Mouse (Mus musculus) lung, adult 2 months (tissue): ENCODE measurements around the gene Hmcn1. TPM values are rescaled to one million over a fixed set of nuclear protein-coding genes. Genes with fewer than 3 reads are reported as not detected.
A peak's percentile ranks its signal among the peaks of the same experiment; 100 is the strongest.

Experiments
- DNase-seq: peaks from one replicate; pipeline ENCODE4 v3.0.0; 2022
- H3K4me1 ChIP-seq: fragments of 200-500 bp; 2 replicates; pipeline ENCODE4 v1.6.1; 2011; ENCODE audit warnings: low read length; ENCODE audit not compliant: control insufficient read depth, insufficient read depth
- H3K4me3 ChIP-seq: fragments of 200-500 bp; replicated peaks from 2 replicates; pipeline ENCODE3; 2011; ENCODE audit warnings: low read depth, mild to moderate bottlenecking, control low read depth, low read length; ENCODE audit errors: extremely low read depth
- CTCF ChIP-seq: fragments of 200-500 bp; IDR thresholded peaks from 2 replicates; pipeline ENCODE4 v1.5.1; 2011; ENCODE audit warnings: mild to moderate bottlenecking, low read length, control low read depth; ENCODE audit not compliant: insufficient read depth
- POLR2A ChIP-seq: fragments of 200-500 bp; IDR thresholded peaks from 2 replicates; pipeline ENCODE4 v1.6.1; 2011; ENCODE audit warnings: low read depth, mild to moderate bottlenecking, control low read depth, low read length, borderline replicate concordance; ENCODE audit errors: extremely low read depth
- WGBS: fragments of 180-500 bp; shearing (Covaris S2); methylation state at CpG from one replicate; pipeline ENCODE4 v1.1.7; 2018; 5-methylcytosine and 5-hydroxymethylcytosine counted together
- polyA plus RNA-seq: library from polyadenylated mRNA; depleted of rRNA; stranded (reverse); fragments of >200 nt; gene quantifications from 2 replicates; pipeline ENCODE4 v1.2.3, GENCODE M21; 2012

The Hmcn1 gene
- polyA plus RNA-seq, 1 experiment: 72.0 TPM

DNA sequence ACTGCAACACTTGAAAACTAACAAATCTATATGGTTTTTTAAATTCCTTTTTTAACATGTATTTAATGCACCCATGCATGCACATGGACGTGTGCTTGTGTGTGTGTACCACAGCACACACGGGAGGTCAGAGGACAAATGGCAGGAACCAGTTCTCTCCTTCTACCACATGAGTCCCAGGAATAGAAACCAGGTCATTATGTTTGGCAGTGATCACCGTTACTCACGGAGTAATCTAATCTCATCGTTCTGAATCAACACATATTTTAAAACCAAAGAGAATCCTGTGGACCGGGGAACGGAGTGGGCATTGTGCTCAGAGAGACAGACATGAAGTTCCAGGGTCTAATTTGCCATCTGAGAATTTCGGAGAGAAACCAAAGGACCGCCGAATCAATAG lies 38.3 kb upstream of the Hmcn1 start:
- 71% methylated on average over 10 of the region's 10 CpGs for WGBS
- DNase-seq: no peak
- TF ChIP-seq POLR2A: no peak
- no peak for TF ChIP-seq CTCF
- H3K4me1 ChIP-seq: peaks cover 8% of the 10 kb centered on the region
- H3K4me3 ChIP-seq: no peak overlapping the region

DNA sequence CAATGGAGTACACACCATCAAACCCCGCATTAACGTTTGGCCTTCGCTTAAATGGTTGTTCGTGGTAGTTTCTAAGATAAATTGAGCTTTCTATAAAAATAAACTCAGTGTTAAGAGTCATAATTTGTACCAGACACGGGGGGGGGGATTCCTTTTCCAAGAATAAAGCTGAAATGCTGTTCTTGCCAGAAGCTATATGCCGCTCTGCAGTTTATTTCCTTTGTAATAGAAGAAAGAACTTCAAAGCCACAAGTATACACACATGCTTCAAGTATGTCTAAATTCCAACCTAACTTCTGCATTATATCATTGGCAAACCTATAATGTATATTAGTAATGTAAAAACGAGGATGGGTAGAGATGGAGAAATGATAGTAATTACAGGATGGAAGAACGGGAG lies 37.9 kb upstream of the Hmcn1 start:
- Histone ChIP-seq H3K4me1 (peaks cover 4% of the 10 kb centered on the region; the same call in 1 of the 2 replicates), H3K4me3 (no peak overlapping the region)
- 70% methylated on average over 8 of the region's 8 CpGs for WGBS
- TF ChIP-seq CTCF (no peak), POLR2A (no peak)
- DNase-seq: no peak

DNA sequence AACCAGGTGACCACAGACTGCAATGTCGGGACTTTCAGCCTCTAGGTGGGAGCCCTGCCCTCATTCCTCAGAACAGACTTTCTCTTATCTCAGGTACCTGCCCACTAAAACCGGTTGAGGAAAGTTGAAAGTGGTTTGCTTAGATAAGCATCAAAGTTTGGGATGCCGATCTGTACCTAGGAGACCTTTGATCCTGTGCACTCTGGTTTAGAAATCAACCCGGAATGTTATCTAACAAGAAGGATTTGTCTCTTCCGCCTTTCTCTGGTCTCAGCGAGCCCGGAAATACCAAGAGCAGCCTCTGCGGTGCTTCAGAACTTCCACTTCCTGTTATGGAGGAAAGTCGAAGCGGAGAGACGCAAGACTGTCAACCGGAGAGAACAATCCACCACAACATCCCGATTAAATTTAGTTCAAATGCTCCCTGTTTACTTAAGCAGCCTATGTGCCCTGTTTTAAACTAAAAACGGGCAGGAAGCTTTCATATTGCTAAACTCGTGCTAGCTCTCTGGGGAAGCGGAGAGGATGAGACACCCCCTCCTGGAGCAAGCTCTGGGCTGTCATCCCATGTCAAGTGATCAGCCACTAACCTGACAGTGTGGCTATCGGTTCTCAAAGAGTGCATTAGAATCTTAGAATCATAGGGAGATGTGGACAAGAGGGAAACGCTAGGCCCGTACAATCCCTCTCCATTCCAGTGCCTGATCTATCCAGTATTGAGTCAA lies 32.0 kb upstream of the Hmcn1 start:
- no peak for DNase-seq
- Histone ChIP-seq H3K4me1 (peaks cover 2% of the 10 kb centered on the region), H3K4me3 (peak overlapping the region; percentile 21)
- 43% methylated on average over 19 of the region's 19 CpGs for WGBS
- TF ChIP-seq CTCF: no peak
- TF ChIP-seq POLR2A: no peak

DNA sequence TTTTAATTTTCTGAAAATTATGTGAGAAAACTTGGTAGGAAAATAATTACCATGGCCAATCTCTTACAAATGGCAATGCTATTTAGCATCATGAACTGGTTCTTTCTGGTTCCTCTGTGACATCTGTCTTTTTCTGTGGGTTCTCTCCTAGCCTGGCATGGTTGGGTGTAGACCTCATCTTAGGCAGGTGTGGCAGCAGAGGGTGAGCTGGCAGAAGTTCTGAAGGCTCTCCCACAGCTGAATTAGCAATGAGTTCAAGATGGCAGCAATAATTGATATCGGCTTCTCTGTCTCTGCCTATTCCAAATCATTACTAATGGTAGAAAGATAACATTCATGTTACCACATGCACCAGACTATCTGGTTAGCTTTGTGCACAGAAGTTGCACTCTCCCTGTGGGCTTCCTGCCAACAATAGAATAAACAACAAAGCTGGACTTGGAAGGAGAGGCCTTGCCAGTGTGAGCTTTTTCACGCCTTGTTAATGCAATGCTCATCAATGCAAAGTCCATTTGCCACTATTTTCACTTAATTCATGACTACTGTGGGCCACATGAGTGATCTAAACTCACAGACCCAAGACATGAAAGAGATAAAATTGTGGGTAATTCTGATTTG lies 26.1 kb upstream of the Hmcn1 start:
- TF ChIP-seq CTCF (no peak), POLR2A (no peak)
- DNase-seq: no peak
- 54% methylated on average over 2 of the region's 2 CpGs for WGBS
- H3K4me1 ChIP-seq: peaks cover 2% of the 10 kb centered on the region; the same call in 1 of the 2 replicates
- no peak overlapping the region for H3K4me3 ChIP-seq

DNA sequence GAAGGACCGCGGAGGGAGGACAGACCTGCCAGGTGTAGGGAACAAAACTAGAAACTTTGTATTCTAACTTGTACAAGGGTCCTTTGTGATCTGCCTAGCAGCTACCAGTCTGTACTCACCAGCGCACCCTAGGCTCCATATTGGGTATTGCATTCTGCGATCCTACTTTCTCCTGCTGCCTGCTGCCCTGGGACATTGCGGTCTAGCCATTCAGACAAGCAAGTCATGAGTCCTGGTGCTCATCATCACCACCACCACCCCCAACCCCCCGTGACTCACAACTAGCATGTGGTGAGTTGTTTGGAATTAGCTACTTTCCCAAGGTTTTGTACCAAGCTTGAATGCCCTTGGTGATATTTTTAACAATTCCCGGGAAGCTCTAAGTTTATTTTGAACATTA lies 17.8 kb upstream of the Hmcn1 start:
- H3K4me3 ChIP-seq: no peak overlapping the region
- WGBS: 27% methylated on average over 7 of the region's 7 CpGs
- peak; percentile 73 for DNase-seq
- H3K4me1 ChIP-seq: no peaks in the 10 kb centered on the region
- TF ChIP-seq CTCF (peak; percentile 85), POLR2A (no peak)

DNA sequence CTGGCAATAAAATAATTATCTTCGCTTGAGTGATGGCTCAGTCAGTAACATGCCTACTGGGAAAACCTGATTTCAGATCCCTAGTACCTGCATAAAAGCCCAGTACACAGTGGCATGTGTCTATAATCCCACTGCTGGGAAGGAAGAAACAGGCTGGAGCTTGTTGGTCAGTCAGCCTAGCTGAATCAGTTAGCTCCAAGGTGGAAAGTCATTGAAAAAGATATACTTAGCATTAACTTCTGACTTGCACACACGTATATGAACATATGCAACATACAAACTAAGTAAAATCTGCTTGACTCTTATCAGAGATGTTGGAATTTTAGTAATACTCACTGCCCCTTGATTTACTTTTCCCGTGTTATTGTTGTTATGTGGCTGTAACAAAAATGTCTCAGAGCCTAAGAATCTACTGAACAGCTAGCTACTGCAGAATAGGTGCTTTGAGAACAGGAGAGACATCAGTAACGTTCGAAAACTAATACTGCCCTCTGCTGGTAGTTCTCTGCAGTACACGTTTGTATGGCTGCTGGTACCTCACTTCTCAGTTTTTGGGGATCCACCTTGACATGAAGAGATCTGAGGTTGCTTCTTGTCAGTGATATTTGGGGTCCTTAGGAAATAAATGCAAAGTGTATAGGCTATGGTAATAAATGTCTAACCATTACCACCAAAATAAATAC lies 16.0 kb upstream of the Hmcn1 start:
- 31% methylated on average over 6 of the region's 6 CpGs for WGBS
- Histone ChIP-seq H3K4me1 (no peaks in the 10 kb centered on the region), H3K4me3 (no peak overlapping the region)
- TF ChIP-seq CTCF (peak; percentile 34), POLR2A (no peak)
- no peak for DNase-seq

DNA sequence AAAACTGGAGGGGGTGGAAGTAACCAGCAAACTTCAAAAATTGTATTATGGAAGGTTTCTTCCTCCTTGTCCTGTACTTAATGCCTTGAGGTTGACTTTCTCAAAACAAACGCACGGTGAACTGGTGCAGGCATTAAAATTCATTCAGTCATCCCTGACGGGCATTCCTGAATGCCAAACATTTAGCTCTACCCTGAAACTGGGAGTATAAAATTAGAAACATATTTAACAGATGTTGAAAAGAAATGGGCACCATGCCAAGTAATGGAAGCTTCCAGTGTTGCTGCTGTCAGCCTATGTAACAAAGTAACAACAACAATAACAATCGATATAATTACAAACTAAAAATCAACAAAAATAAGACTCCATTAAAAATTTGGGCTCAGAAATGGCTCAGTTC lies 14.5 kb upstream of the Hmcn1 start:
- no peaks in the 10 kb centered on the region for H3K4me1 ChIP-seq
- no peak overlapping the region for H3K4me3 ChIP-seq
- TF ChIP-seq CTCF: no peak
- TF ChIP-seq POLR2A: no peak
- no peak for DNase-seq
- 63% methylated on average over 4 of the region's 4 CpGs for WGBS

DNA sequence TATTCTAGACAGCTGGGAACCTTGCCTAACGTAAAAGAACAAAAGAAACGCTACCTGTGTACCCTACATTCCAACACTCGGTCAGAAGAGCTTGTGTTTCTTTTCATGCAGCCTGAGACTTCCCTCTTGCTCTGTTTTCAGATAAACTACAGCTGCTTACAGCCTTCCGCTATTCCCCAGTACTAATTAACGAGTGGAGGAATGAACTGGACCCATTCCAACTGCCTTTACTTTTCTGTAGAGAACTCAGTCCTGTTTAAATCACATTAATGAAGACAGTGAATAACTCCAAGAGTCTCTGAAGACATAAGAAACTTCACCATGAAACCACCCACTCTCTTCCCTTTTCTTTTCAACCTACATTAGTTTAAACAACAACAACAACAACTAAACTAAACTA lies 10.8 kb upstream of the Hmcn1 start:
- Histone ChIP-seq H3K4me1 (peaks cover 2% of the 10 kb centered on the region), H3K4me3 (no peak overlapping the region)
- 62% methylated on average over 5 of the region's 5 CpGs for WGBS
- TF ChIP-seq POLR2A: no peak
- TF ChIP-seq CTCF: no peak
- no peak for DNase-seq

DNA sequence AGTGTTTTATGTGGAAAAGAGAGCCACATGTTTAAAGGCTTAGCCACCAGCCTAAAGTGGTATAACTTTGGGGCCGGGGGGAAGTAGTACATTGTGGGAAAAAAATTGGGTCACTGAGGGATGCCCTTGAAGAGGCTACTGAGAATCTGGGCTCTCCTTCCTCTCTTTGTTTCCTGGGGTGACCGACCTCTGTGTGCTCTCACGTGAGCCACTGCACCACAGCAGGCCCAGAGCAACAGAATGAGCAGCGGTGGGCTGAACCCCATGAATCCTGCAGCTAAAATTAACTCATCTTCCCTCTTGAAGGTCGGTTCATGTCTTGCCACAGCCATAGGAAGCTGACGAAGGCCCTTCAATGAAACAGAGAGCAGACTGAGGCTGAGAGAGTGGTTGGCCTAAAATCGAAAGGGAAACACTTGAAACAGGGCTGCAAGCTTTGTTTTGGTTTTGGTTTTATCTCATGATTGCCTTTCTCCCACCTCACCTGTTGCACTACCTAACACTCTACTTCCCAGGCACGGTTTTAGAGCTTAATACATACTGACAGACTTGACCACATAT lies 8.7 kb upstream of the Hmcn1 start:
- TF ChIP-seq POLR2A (no peak), CTCF (no peak)
- H3K4me3 ChIP-seq: no peak overlapping the region
- WGBS: 61% methylated on average over 8 of the region's 8 CpGs
- DNase-seq: no peak
- peaks cover 2% of the 10 kb centered on the region for H3K4me1 ChIP-seq

DNA sequence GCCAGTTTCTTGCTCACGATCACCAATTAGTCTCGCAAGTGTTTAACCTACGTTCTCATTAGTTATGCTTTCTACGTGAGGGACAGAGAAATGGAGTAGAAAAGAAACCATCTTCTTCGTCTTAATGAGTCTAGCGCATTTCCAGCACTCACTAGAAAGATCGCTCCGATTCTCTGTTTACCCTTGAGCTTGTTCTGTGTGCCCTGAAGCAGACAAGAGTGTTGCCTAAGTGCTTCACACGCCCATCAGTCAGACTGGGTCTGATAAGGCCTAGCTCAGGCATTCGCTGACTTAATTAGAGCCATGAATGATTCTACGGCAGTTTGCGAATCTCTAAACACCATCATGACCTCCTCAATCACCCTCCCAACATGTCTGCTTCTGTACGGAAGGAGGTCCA lies 7.5 kb upstream of the Hmcn1 start:
- TF ChIP-seq POLR2A (no peak), CTCF (no peak)
- DNase-seq: peak; percentile 20
- peak overlapping the region; percentile 4 for H3K4me3 ChIP-seq
- WGBS: 51% methylated on average over 13 of the region's 13 CpGs
- H3K4me1 ChIP-seq: peaks cover 2% of the 10 kb centered on the region
